In the genomic region with DNA sequence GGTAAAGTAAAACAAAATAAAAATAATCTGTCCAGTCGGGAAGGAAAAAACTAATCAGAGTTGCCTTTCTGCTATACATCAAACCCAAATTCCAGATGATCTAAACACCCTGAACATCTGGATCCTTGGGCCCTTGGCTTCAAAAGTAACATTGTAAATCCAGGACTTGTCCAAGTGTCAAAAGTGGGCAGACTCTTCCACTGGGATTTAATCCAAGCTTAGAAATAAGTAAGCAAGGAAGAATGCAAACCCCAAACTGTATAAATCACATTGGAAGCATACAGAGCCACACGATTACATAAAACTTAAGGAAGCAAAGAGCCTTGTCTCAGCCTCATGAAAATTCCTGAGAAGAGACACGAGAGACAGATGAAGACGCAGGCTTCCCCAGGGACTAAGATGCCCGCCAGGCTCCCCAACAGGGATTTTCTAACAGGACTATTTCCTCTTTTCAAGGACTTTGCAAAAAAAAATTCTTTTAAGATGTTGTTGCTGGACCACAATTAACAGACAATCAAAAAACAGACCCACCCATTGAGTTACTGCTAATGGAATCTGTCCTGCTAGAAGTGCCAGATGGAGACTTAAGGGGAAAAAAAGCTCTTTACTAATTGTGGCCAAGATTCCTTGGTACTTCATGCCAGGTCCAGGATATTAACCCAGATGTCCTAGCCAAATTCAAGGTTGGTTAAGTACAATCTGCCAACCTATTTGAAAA, we compare ENCODE assay signal across 11 mouse cellular contexts. TPM values are rescaled to one million over a fixed set of nuclear protein-coding genes. Genes with fewer than 3 reads are reported as not detected.
DNase-seq lines count a peak whose midpoint lies in the region; ATAC-seq and TF ChIP-seq lines count a peak whose summit lies in the region.
"Had no signal": no experiment of that assay in that cellular context is flagged by ENCODE, and none has a peak within 500 bp of the region (broad histone marks: within the 10 kb centered on the region; RNA-seq: fewer than 3 reads in every experiment).

No protein-coding gene starts in this region.

- no peaks in the 10 kb centered on the region for H3K9me3 ChIP-seq in heart, embryonic 14.5 days (ENCODE audit: control insufficient read depth, low read length)
- no peaks in the 10 kb centered on the region for H3K9me3 ChIP-seq in limb, embryonic 14.5 days (ENCODE audit: control insufficient read depth, low read length)
- no peaks in the 10 kb centered on the region for H3K9me3 ChIP-seq in limb, embryonic 10.5 days (replicated peaks)
- H3K9me3 ChIP-seq in intestine, embryonic 15.5 days: no peaks in the 10 kb centered on the region
- H3K9me3 ChIP-seq: megakaryocyte, embryonic 14.5 days had no signal

- no peak for ATAC-seq in heart, embryonic 14.5 days (ENCODE audit: insufficient number of reproducible peaks, insufficient read depth, low FRiP score, low read depth)
- no peak for ATAC-seq in limb, embryonic 14.5 days (ENCODE audit: low FRiP score, low read depth)
- no peak for ATAC-seq in intestine, embryonic 15.5 days

- H3K36me3 ChIP-seq in heart, embryonic 14.5 days (ENCODE audit: control insufficient read depth, insufficient read depth, low read length): no peaks in the 10 kb centered on the region
- no peaks in the 10 kb centered on the region for H3K36me3 ChIP-seq in limb, embryonic 14.5 days (ENCODE audit: control insufficient read depth, insufficient read depth, low read length)
- H3K36me3 ChIP-seq in limb, embryonic 10.5 days: peaks cover 8% of the 10 kb centered on the region; the same call in 1 of the 2 replicates
- H3K36me3 ChIP-seq in intestine, embryonic 15.5 days: no peaks in the 10 kb centered on the region

- TF ChIP-seq CTCF in brain, embryonic 14.5 days (IDR thresholded peaks at IDR 0.05; ENCODE audit: borderline replicate concordance, extremely low read depth, insufficient read depth, insufficient read length): no peak

- 48% methylated on average over 5 of the region's 5 CpGs for WGBS in heart, embryonic 14.5 days
- WGBS in limb, embryonic 14.5 days: 24% methylated on average over 5 of the region's 5 CpGs
- 51% methylated on average over 5 of the region's 5 CpGs for WGBS in limb, embryonic 10.5 days
- WGBS in intestine, embryonic 15.5 days: 27% methylated on average over 5 of the region's 5 CpGs

- no peak overlapping the region for H3K4me2 ChIP-seq in heart, embryonic 14.5 days (ENCODE audit: low read length)
- no peak overlapping the region for H3K4me2 ChIP-seq in limb, embryonic 14.5 days (replicated peaks; ENCODE audit: low read depth, low read length, severe bottlenecking)
- no peak overlapping the region for H3K4me2 ChIP-seq in intestine, embryonic 15.5 days (replicated peaks)

- no peak for DNase-seq in heart, postnatal 4 days
- DNase-seq in limb, embryonic 14.5 days (ENCODE audit: low spot score): peak; percentile 66
- DNase-seq in limb, embryonic 10.5 days (ENCODE audit: low spot score): no peak
- peak; percentile 88 for DNase-seq in brain, embryonic 14.5 days (ENCODE audit: low read depth)
- no peak for DNase-seq in adrenal gland, adult 8-10 months
- DNase-seq in spleen, postnatal 4 days (ENCODE audit: low spot score in 2 of 2): no peak
- DNase-seq: gastrocnemius, postnatal 25 days; kidney, adult 18-20 months had no signal

- no peak for TF ChIP-seq POLR2A in limb, embryonic 14.5 days (IDR thresholded peaks at IDR 0.05; ENCODE audit: borderline replicate concordance, extremely low read depth, insufficient read depth, insufficient read length)
- TF ChIP-seq POLR2A in brain, embryonic 14.5 days (IDR thresholded peaks at IDR 0.05; ENCODE audit: borderline replicate concordance, extremely low read depth, insufficient read depth, insufficient read length, poor library complexity, severe bottlenecking): no peak

- H3K4me3 ChIP-seq in heart, embryonic 14.5 days (ENCODE audit: control insufficient read depth in 1 of 2, insufficient read depth in 1 of 2, low read depth in 1 of 2, low read length in 2 of 2): no peak overlapping the region
- no peak overlapping the region for H3K4me3 ChIP-seq in limb, embryonic 14.5 days (replicated peaks; ENCODE audit: low read length)
- H3K4me3 ChIP-seq in limb, embryonic 10.5 days: no peak overlapping the region
- no peak overlapping the region for H3K4me3 ChIP-seq in intestine, embryonic 15.5 days (replicated peaks)
- H3K4me3 ChIP-seq: megakaryocyte, embryonic 14.5 days had no signal

- H3K9ac ChIP-seq in heart, embryonic 14.5 days (ENCODE audit: low read length): 0 out of 2 replicates have a peak overlapping the region, but pooled peaks have one; percentile 34
- H3K9ac ChIP-seq in limb, embryonic 14.5 days (ENCODE audit: low read depth, low read length, severe bottlenecking): no peak overlapping the region
- H3K9ac ChIP-seq in intestine, embryonic 15.5 days: no peak overlapping the region

- no peaks in the 10 kb centered on the region for H3K27me3 ChIP-seq in heart, embryonic 14.5 days (ENCODE audit: control insufficient read depth, insufficient read depth, low read length)
- no peaks in the 10 kb centered on the region for H3K27me3 ChIP-seq in limb, embryonic 14.5 days (ENCODE audit: control insufficient read depth, insufficient read depth, low read length)
- H3K27me3 ChIP-seq in limb, embryonic 10.5 days (ENCODE audit: low read depth, poor library complexity, severe bottlenecking): no peaks in the 10 kb centered on the region
- no peaks in the 10 kb centered on the region for H3K27me3 ChIP-seq in intestine, embryonic 15.5 days (replicated peaks)

- peaks cover 8 to 46% of the 10 kb centered on the region in 2 experiments for H3K4me1 ChIP-seq in heart, embryonic 14.5 days (ENCODE audit: control insufficient read depth in 2 of 2, insufficient read depth in 2 of 2, low read length in 2 of 2)
- peaks cover 16% of the 10 kb centered on the region for H3K4me1 ChIP-seq in limb, embryonic 14.5 days (ENCODE audit: control insufficient read depth, insufficient read depth, low read length)
- H3K4me1 ChIP-seq in limb, embryonic 10.5 days: peaks cover 29% of the 10 kb centered on the region
- peaks cover 18% of the 10 kb centered on the region for H3K4me1 ChIP-seq in intestine, embryonic 15.5 days (replicated peaks)

- peak overlapping the region in 1 of 2 experiments; percentile 55; a peak in 2 of 4 replicates for H3K27ac ChIP-seq in heart, embryonic 14.5 days (replicated peaks in 1 of 2; ENCODE audit: control insufficient read depth in 1 of 2, insufficient read depth in 1 of 2, low read depth in 2 of 2, low read length in 2 of 2)
- H3K27ac ChIP-seq in limb, embryonic 14.5 days (replicated peaks; ENCODE audit: low read depth, low read length): no peak overlapping the region
- H3K27ac ChIP-seq in limb, embryonic 10.5 days: no peak overlapping the region
- H3K27ac ChIP-seq in intestine, embryonic 15.5 days: peak overlapping the region; percentile 33; the same call in 1 of the 2 replicates

RNA-seq across cellular contexts. Expression of a gene that starts 4.7 kb away (rescaled TPM):
- polyA plus RNA-seq in heart, embryonic 14.5 days (2014; fragmentation: Nextera tagmentation; extraction: Ambion mirVana): 48.0 and 50.5 TPM in 2 replicates
- 100 to 1,000 TPM; 108 to 117 TPM for total RNA-seq in heart, postnatal 4 days (2021)
- polyA plus RNA-seq in limb, embryonic 14.5 days (2012; rRNA removed): 33.4 and 33.7 TPM in 2 replicates
- 35.2 and 37.1 TPM in 2 replicates for polyA plus RNA-seq in limb, embryonic 14.5 days (2014; fragmentation: Nextera tagmentation; extraction: Ambion mirVana)
- polyA plus RNA-seq in limb, embryonic 10.5 days (2016; fragmentation: Nextera tagmentation; extraction: Ambion mirVana): 46.3 and 48.7 TPM in 2 replicates
- polyA plus RNA-seq in brain, embryonic 14.5 days (2012; rRNA removed): 73.9 and 94.8 TPM in 2 replicates
- polyA plus RNA-seq in intestine, embryonic 15.5 days (2015; fragmentation: Nextera tagmentation; extraction: Ambion mirVana): 29.9 TPM in 2 replicates
- total RNA-seq in adrenal gland, adult 8-10 months (2022): 100 to 1,000 TPM in 2 of 4 experiments, 10 to 100 TPM in 2; 77.6 to 145 (median 103) TPM

RNA-seq across cellular contexts. Expression of a gene that starts 41.2 kb away (rescaled TPM):
- polyA plus RNA-seq in heart, embryonic 14.5 days (2014; fragmentation: Nextera tagmentation; extraction: Ambion mirVana): 57.0 and 63.1 TPM in 2 replicates
- 10 to 100 TPM; 53.1 to 57.6 TPM for total RNA-seq in heart, postnatal 4 days (2021)
- 84.5 and 86.9 TPM in 2 replicates for polyA plus RNA-seq in limb, embryonic 14.5 days (2012; rRNA removed)
- polyA plus RNA-seq in limb, embryonic 14.5 days (2014; fragmentation: Nextera tagmentation; extraction: Ambion mirVana): 70.9 and 76.1 TPM in 2 replicates
- 98.1 and 111 TPM in 2 replicates for polyA plus RNA-seq in limb, embryonic 10.5 days (2016; fragmentation: Nextera tagmentation; extraction: Ambion mirVana)
- polyA plus RNA-seq in brain, embryonic 14.5 days (2012; rRNA removed): 79.2 and 91.8 TPM in 2 replicates
- polyA plus RNA-seq in intestine, embryonic 15.5 days (2015; fragmentation: Nextera tagmentation; extraction: Ambion mirVana): 63.1 and 68.9 TPM in 2 replicates
- 10 to 100 TPM; 42.1 to 54.0 (median 45.7) TPM for total RNA-seq in adrenal gland, adult 8-10 months (2022)

Comparison
In these comparisons a context has a peak if more than half of its experiments do, and no peak if none do; other contexts are left out.
1. DNase-seq: peak in limb, embryonic 14.5 days (single experiment) and brain, embryonic 14.5 days (single experiment); none in heart, postnatal 4 days (single experiment), limb, embryonic 10.5 days (single experiment), adrenal gland, adult 8-10 months (single experiment) and spleen, postnatal 4 days (0 of 2).